Comparison of ENCODE assay signal across 10 mouse cellular contexts in genomic region chr11:72343904-72344303, GRCm38 (mm10). TPM values are rescaled to one million over a fixed set of nuclear protein-coding genes. Genes with fewer than 3 reads are reported as not detected.
A peak's percentile ranks its signal among the peaks of the same experiment; 100 is the strongest.
DNase-seq lines count a peak whose midpoint lies in the region; ATAC-seq and TF ChIP-seq lines count a peak whose summit lies in the region.
"Had no signal": no experiment of that assay in that cellular context is flagged by ENCODE, and none has a peak within 500 bp of the region (broad histone marks: within the 10 kb centered on the region; RNA-seq: fewer than 3 reads in every experiment).

No protein-coding gene starts in this region.

- H3K27me3 ChIP-seq in kidney, postnatal 0 days (ENCODE audit: insufficient read depth, low read length) = no peaks in the 10 kb centered on the region
- H3K27me3 ChIP-seq: limb, embryonic 13.5 days had no signal

- ATAC-seq in kidney, postnatal 0 days (replicated peaks; ENCODE audit: low FRiP score, low read depth) = no peak

- H3K4me3 ChIP-seq in kidney, postnatal 0 days (replicated peaks; ENCODE audit: low read depth, low read length) = no peak overlapping the region
- H3K4me3 ChIP-seq: limb, embryonic 13.5 days had no signal

- TF ChIP-seq CTCF in kidney, postnatal 0 days (IDR thresholded peaks at IDR 0.05; ENCODE audit: low read depth) = peak; percentile 79

- H3K27ac ChIP-seq in kidney, postnatal 0 days = no peak overlapping the region
- H3K27ac ChIP-seq: limb, embryonic 13.5 days had no signal

- peaks cover 6% of the 10 kb centered on the region; the same call in 1 of the 2 replicates for H3K4me1 ChIP-seq in kidney, postnatal 0 days (replicated peaks; ENCODE audit: insufficient read depth, low read length)

- H3K9me3 ChIP-seq in kidney, postnatal 0 days (replicated peaks; ENCODE audit: low read length) = no peaks in the 10 kb centered on the region
- H3K9me3 ChIP-seq: limb, embryonic 13.5 days had no signal

- no peak overlapping the region for H3K4me2 ChIP-seq in kidney, postnatal 0 days (ENCODE audit: low read length)
- H3K4me2 ChIP-seq: limb, embryonic 13.5 days had no signal

- no peaks in the 10 kb centered on the region for H3K36me3 ChIP-seq in kidney, postnatal 0 days (ENCODE audit: insufficient read depth, low read length)
- H3K36me3 ChIP-seq: limb, embryonic 13.5 days had no signal

- WGBS in kidney, postnatal 0 days = 23% methylated on average over 8 of the region's 8 CpGs

- intact Hi-C loops in heart, postnatal 25 days (cut with DNase I) = loop anchor here (2.0 to 5.0 kb wide), 2 partner anchors 117 to 221 kb away; no protein-coding TSS in a partner anchor

- DNase-seq in heart, adult 18-20 months = peak; percentile 16 to 60
- no peak for DNase-seq in heart, postnatal 25 days (ENCODE audit: low spot score)
- DNase-seq in urinary bladder, postnatal 14 days (ENCODE audit: low spot score) = peak; percentile 60
- no peak for DNase-seq in urinary bladder, adult 2 months (ENCODE audit: low spot score)
- DNase-seq in embryo, embryonic 10.5 days (ENCODE audit: low spot score) = peak; percentile 78
- DNase-seq in kidney, postnatal 0 days (ENCODE audit: low spot score) = peak; percentile 77
- peak; percentile 66 for DNase-seq in lung, postnatal 36 days
- DNase-seq in thymus, postnatal 36 days = peak; percentile 20 to 31

- H3K9ac ChIP-seq in kidney, postnatal 0 days (ENCODE audit: low read depth, low read length) = no peak overlapping the region
- H3K9ac ChIP-seq: limb, embryonic 13.5 days had no signal

RNA-seq across cellular contexts. Expression of gene Tekt1, which starts 18.3 kb away (rescaled TPM):
- under 1 TPM in 1 of 2 experiments, not detected in 1; 0.75 TPM for total RNA-seq in heart, adult 18-20 months (2021)
- total RNA-seq in heart, postnatal 25 days (2021) = not detected
- 0.09 and 0.17 TPM in 2 replicates for polyA plus RNA-seq in urinary bladder, adult 2 months (2012; rRNA removed)
- 4.6 and 5.1 TPM in 2 replicates for polyA plus RNA-seq in kidney, postnatal 0 days (2015; fragmentation: Nextera tagmentation; extraction: Ambion mirVana)

RNA-seq across cellular contexts. Expression of gene Fbxo39, which starts 29.7 kb away (rescaled TPM):
- not detected for total RNA-seq in heart, adult 18-20 months (2021)
- not detected for total RNA-seq in heart, postnatal 25 days (2021)
- 0.07 and 0.10 TPM in 2 replicates for polyA plus RNA-seq in urinary bladder, adult 2 months (2012; rRNA removed)
- not detected in 2 replicates for polyA plus RNA-seq in kidney, postnatal 0 days (2015; fragmentation: Nextera tagmentation; extraction: Ambion mirVana)
- polyA plus RNA-seq: limb, embryonic 13.5 days; stomach, embryonic 16.5 days had no signal

RNA-seq across cellular contexts. Expression of gene Xaf1, which starts 42.5 kb away (rescaled TPM):
- total RNA-seq in heart, adult 18-20 months (2021) = 10 to 100 TPM in 1 of 2 experiments, 1 to 10 TPM in 1; 9.5 to 10.5 TPM
- 10 to 100 TPM; 10.7 to 12.0 TPM for total RNA-seq in heart, postnatal 25 days (2021)
- 34.1 and 37.8 TPM in 2 replicates for polyA plus RNA-seq in urinary bladder, adult 2 months (2012; rRNA removed)
- 25.0 and 28.3 TPM in 2 replicates for polyA plus RNA-seq in kidney, postnatal 0 days (2015; fragmentation: Nextera tagmentation; extraction: Ambion mirVana)

Comparison
In these comparisons a context has a peak if more than half of its experiments do, and no peak if none do; other contexts are left out.
1. DNase-seq: peak in heart, adult 18-20 months (2 of 2), urinary bladder, postnatal 14 days (single experiment), embryo, embryonic 10.5 days (single experiment), kidney, postnatal 0 days (single experiment), lung, postnatal 36 days (single experiment) and thymus, postnatal 36 days (2 of 2); none in heart, postnatal 25 days (single experiment) and urinary bladder, adult 2 months (single experiment).